Mouse (Mus musculus) embryonic stem cell, embryonic (primary cell): ENCODE measurements around the gene Mroh2a.

Source experiments
- CTCF ChIA-PET, 4 experiments: fragments of 300-600 bp in 2 of 4; fragments of 350-600 bp in 2 of 4; sonication (Branson Sonifier 250); formaldehyde crosslinking; loops; one replicate each; lab custom pipeline; 2022; ENCODE audit warnings: inconsistent platforms in 2 of 4; lab: Charles Lee
- POLR2A ChIA-PET, 4 experiments: fragments of 300-600 bp in 2 of 4; fragments of 350-600 bp in 2 of 4; sonication (Branson Sonifier 250); formaldehyde crosslinking; loops; one replicate each; lab custom pipeline; 2022; ENCODE audit warnings: antibody characterized with exemption in 4 of 4, inconsistent platforms in 1 of 4; lab: Charles Lee

Mroh2a gene

DNA sequence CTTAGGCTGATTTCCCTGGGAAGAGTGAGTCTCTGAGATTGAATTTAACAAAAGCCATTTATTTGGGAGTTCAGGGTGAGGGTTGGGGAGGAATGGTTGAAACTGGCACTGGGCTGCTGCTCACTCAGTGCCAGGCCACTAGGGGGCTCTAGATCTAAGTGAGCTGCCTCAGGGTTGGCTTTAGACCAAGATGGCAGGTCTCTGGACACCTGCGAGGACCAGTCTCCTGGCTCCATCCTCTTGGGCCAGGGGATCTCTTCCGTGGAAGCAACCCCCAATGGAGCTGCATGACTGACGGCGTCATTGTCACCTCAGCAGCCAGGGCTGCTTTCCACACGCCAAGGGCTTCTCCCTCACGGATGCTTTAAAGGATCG lies 58.1 kb downstream of the Mroh2a start:
- ChIA-PET POLR2A (interaction anchor here in 3 of 4 experiments (0.6 to 2.2 kb wide), 5 partner anchors 10 to 529 kb away, joined by 3 to 15 read pairs (median 5); partner anchors contain the start of gene Atg16l1 (in 1 of the 3)), CTCF (interaction anchor here (0.5 to 4.3 kb wide), 40 partner anchors 10 to 1029 kb away, joined by 3 to 36 read pairs (median 4); partner anchors contain the start of gene Ugt1a1 (in 2 of the 4))

GRCm38 (mm10) chr1:88285652-88286051 lies 58.9 kb downstream of the Mroh2a start:
- CTCF ChIA-PET = interaction anchor here in 2 of 4 experiments (0.7 to 4.3 kb wide), 11 partner anchors 9 to 74 kb away, joined by 4 to 36 read pairs (median 9); partner anchors contain the start of gene Ugt1a1 (in 2 of the 2)
- POLR2A ChIA-PET = interaction anchor here in 3 of 4 experiments (1.0 to 2.4 kb wide), 4 partner anchors 7 to 32 kb away, joined by 3 to 6 read pairs (median 4); partner anchors contain the start of genes Hjurp (in 2 of the 3) and Trpm8 (in 2 of the 3)

- ChIA-PET CTCF (interaction anchor here in 2 of 4 experiments (1.1 to 7.4 kb wide), 15 partner anchors 8 to 461 kb away, joined by 3 to 73 read pairs (median 12); partner anchors contain the start of genes Hjurp (in 2 of the 2), Trpm8 (in 2 of the 2) and Ugt1a1 (in 1 of the 2)), POLR2A (interaction anchor here in 2 of 4 experiments (1.2 to 2.4 kb wide), 6 partner anchors 8 to 33 kb away, joined by 3 to 6 read pairs (median 4); partner anchors contain the start of genes Hjurp (in 2 of the 2) and Trpm8 (in 2 of the 2))
Measured at GRCm38 (mm10) chr1:88286136-88286845, 59.5 kb downstream of the Mroh2a start.

DNA sequence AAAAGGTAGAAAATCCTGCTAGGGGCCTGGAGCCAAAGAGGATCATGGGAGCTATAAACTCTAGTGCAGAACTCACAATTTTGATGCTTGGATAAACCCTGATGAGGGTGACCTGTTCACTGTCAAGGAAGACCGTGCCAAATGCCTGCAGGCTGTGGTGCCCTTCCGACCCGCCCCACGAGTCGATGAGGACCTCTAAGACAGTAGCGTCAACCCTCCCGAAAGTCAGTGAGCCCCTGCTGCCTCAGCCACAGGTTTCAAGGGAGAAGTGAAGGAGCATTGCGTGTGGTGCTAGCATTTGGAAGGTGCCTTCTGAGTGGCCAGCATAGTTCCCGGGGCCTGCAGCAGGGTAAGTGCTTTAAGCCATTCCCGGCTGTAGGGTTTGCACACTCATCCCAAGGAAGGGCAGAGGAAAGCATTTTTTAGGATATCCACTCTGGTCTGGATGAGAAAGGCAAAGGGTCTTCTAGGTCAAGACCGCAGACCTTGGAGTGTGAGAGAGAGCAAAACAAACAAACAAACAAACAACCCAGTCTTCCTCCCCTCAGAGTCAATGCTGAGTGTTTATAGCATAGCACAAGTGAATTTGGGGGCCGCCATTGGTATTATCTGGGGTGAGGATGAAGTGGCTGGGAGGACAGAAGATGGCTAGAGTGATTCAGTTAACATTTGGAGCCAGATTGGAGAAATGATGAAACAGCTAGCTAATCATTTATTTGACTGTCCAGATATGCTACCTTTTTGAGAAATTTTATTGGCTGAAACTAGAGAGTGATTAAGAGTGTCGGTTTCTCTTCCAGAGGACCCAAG lies 60.3 kb downstream of the Mroh2a start:
- ChIA-PET POLR2A (interaction anchor here (0.6 to 3.3 kb wide), 12 partner anchors 8 to 326 kb away, joined by 3 to 15 read pairs (median 4); partner anchors contain the start of genes Hjurp (in 3 of the 4) and Trpm8 (in 3 of the 4)), CTCF (interaction anchor here (0.5 to 7.4 kb wide), 61 partner anchors 9 to 1047 kb away, joined by 3 to 73 read pairs (median 3); partner anchors contain the start of genes Hjurp (in 2 of the 4), Trpm8 (in 2 of the 4) and Ugt1a1 (in 1 of the 4))

DNA sequence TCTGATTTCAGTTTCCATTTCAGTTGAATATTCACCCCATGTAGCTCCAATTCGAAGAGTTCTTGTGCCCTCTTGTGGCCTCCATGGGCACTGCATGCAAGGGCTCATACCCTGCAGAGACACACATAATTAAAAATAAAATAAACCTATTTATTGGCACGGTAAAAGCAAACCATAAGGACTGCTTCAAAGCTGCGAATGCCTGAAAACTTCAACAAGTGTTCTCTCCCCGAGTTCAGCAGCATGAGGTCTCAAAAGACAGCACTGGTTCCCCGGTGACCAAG lies 60.9 kb downstream of the Mroh2a start:
- ChIA-PET CTCF (interaction anchor here (0.5 to 7.4 kb wide), 63 partner anchors 9 to 1317 kb away, joined by 3 to 73 read pairs (median 3); partner anchors contain the start of genes Hjurp (in 2 of the 4), Trpm8 (in 2 of the 4) and Ugt1a1 (in 1 of the 4)), POLR2A (interaction anchor here (0.6 to 3.3 kb wide), 12 partner anchors 9 to 327 kb away, joined by 3 to 15 read pairs (median 3); partner anchors contain the start of genes Hjurp (in 3 of the 4) and Trpm8 (in 3 of the 4))

DNA sequence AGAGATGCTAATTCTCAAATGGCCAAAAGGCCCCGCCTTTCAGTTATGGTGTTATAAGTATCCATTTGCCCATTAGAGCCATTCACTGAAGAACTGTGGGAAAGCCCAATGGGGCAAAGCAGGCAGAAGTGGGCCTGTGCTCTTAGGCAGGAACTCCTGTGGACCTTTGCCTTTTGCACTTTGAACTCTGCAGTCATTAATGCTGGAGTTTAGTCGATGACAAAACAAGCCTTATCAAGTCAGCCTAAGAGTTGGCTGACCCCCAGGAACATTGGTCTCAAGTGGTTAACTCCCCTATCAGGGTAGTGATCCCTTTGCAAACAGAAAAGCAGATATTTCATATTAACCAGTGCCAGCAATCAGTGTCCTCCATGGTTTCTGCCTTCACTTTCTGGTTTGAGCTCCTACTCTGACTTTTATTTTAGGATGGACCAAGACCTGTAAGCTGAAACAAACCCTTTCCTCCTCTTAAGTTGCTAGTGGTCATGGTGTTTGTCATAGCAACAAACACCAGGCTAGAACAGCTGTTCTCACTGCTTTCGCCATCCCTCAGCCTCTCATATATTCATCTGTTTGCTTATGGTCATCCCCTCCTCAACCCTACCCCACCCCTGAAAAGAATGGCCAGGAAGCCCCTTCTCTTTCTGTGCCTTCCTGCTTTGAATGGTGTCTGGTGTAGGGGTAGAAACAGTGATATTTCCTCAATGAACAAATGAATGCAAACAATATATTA lies 61.4 kb downstream of the Mroh2a start:
- ChIA-PET CTCF (interaction anchor here (0.5 to 7.4 kb wide), 45 partner anchors 9 to 1316 kb away, joined by 3 to 73 read pairs (median 3); partner anchors contain the start of genes Hjurp (in 2 of the 4) and Trpm8 (in 2 of the 4)), POLR2A (interaction anchor here (0.6 to 3.3 kb wide), 10 partner anchors 9 to 327 kb away, joined by 3 to 15 read pairs (median 4); partner anchors contain the start of genes Hjurp (in 3 of the 4) and Trpm8 (in 3 of the 4))

- ChIA-PET POLR2A (interaction anchor here in 1 of 4 experiments (3.3 kb wide), 1 partner anchor 14 kb away, joined by 15 read pairs; no protein-coding TSS in a partner anchor), CTCF (interaction anchor here in 3 of 4 experiments (0.6 to 7.4 kb wide), 10 partner anchors 11 to 286 kb away, joined by 3 to 73 read pairs (median 14); partner anchors contain the start of genes Hjurp (in 2 of the 3) and Trpm8 (in 2 of the 3))
Measured at GRCm38 (mm10) chr1:88288789-88289127, 62.0 kb downstream of the Mroh2a start.

- ChIA-PET POLR2A (interaction anchor here in 1 of 4 experiments (1.3 to 3.3 kb wide), 3 partner anchors 13 to 26 kb away, joined by 5 to 15 read pairs (median 8); no protein-coding TSS in a partner anchor), CTCF (interaction anchor here in 3 of 4 experiments (0.6 to 7.4 kb wide), 16 partner anchors 9 to 287 kb away, joined by 3 to 73 read pairs (median 6); partner anchors contain the start of genes Hjurp (in 2 of the 3) and Trpm8 (in 2 of the 3))
Measured at GRCm38 (mm10) chr1:88289152-88289551, 62.4 kb downstream of the Mroh2a start.

- CTCF ChIA-PET = interaction anchor here (0.6 to 7.4 kb wide), 58 partner anchors 9 to 1252 kb away, joined by 3 to 73 read pairs (median 4); partner anchors contain the start of genes Hjurp (in 3 of the 4) and Trpm8 (in 3 of the 4)
Measured at GRCm38 (mm10) chr1:88289917-88290316, 63.1 kb downstream of the Mroh2a start.

GRCm38 (mm10) chr1:88290511-88290910 lies 63.7 kb downstream of the Mroh2a start:
- ChIA-PET POLR2A (interaction anchor here in 2 of 4 experiments (0.6 to 3.3 kb wide), 7 partner anchors 12 to 915 kb away, joined by 3 to 15 read pairs (median 5); partner anchors contain the start of genes Hjurp (in 1 of the 2) and Trpm8 (in 1 of the 2)), CTCF (interaction anchor here (0.6 to 7.4 kb wide), 59 partner anchors 8 to 1610 kb away, joined by 3 to 73 read pairs (median 4); partner anchors contain the start of genes Hjurp (in 3 of the 4) and Trpm8 (in 3 of the 4))

More at GRCm38 (mm10) chr1:88289917-88290316, 63.1 kb downstream of the Mroh2a start:
- POLR2A ChIA-PET = interaction anchor here in 1 of 4 experiments (0.7 to 3.3 kb wide), 7 partner anchors 9 to 916 kb away, joined by 3 to 15 read pairs (median 5); partner anchors contain the start of genes Hjurp and Trpm8

GRCm38 (mm10) chr1:88291409-88292005 lies 64.7 kb downstream of the Mroh2a start:
- CTCF ChIA-PET = interaction anchor here in 3 of 4 experiments (1.3 to 7.4 kb wide), 5 partner anchors 10 to 35 kb away, joined by 3 to 73 read pairs (median 4); no protein-coding TSS in a partner anchor

GRCm38 (mm10) chr1:88292057-88292456 lies 65.3 kb downstream of the Mroh2a start:
- POLR2A ChIA-PET = interaction anchor here in 2 of 4 experiments (1.1 to 1.7 kb wide), 3 partner anchors 14 to 35 kb away, joined by 3 to 10 read pairs (median 3); partner anchors contain the start of genes Hjurp (in 1 of the 2) and Trpm8 (in 1 of the 2)
- CTCF ChIA-PET = interaction anchor here in 3 of 4 experiments (1.4 to 7.4 kb wide), 3 partner anchors 9 to 11 kb away, joined by 3 to 73 read pairs (median 4); no protein-coding TSS in a partner anchor

More at GRCm38 (mm10) chr1:88291409-88292005, 64.7 kb downstream of the Mroh2a start:
- POLR2A ChIA-PET = interaction anchor here in 2 of 4 experiments (1.1 to 1.7 kb wide), 3 partner anchors 14 to 35 kb away, joined by 3 to 10 read pairs (median 3); partner anchors contain the start of genes Hjurp (in 1 of the 2) and Trpm8 (in 1 of the 2)

- POLR2A ChIA-PET = interaction anchor here in 1 of 4 experiments (0.8 kb wide), 1 partner anchor 16 kb away, joined by 3 read pairs; no protein-coding TSS in a partner anchor
Measured at GRCm38 (mm10) chr1:88294650-88295049, 67.9 kb downstream of the Mroh2a start.

GRCm38 (mm10) chr1:88296171-88296920 lies 69.6 kb downstream of the Mroh2a start:
- CTCF ChIA-PET = interaction anchor here in 3 of 4 experiments (0.6 to 3.3 kb wide), 6 partner anchors 9 to 373 kb away, joined by 3 to 18 read pairs (median 6); no protein-coding TSS in a partner anchor
- POLR2A ChIA-PET = interaction anchor here in 2 of 4 experiments (0.7 to 1.4 kb wide), 3 partner anchors 10 to 1988 kb away, joined by 3 to 4 read pairs (median 3); partner anchors contain the start of genes Hjurp (in 1 of the 2) and Trpm8 (in 1 of the 2)

More at GRCm38 (mm10) chr1:88294650-88295049, 67.9 kb downstream of the Mroh2a start:
- CTCF ChIA-PET = interaction anchor here in 2 of 4 experiments (0.8 to 3.3 kb wide), 2 partner anchors 10 to 41 kb away, joined by 3 to 9 read pairs; no protein-coding TSS in a partner anchor
